Mouse (Mus musculus) left cerebral cortex, adult 18-20 months (tissue): ENCODE results near the gene E2f2. TPM values are rescaled to one million over a fixed set of nuclear protein-coding genes. Genes with fewer than 3 reads are reported as not detected.

Experiments used
- DNase-seq, 2 experiments: peaks; one replicate each; pipeline ENCODE4 v3.0.0; 2021 to 2022; ENCODE audit warnings: low spot score in 2 of 2, mixed read lengths in 1 of 2
- total RNA-seq, 2 experiments: library from RNA; stranded (reverse); gene quantifications; 2 replicates each; pipeline ENCODE4 v1.2.3; 2021

Gene E2f2
- total RNA-seq, 2 experiments from 2014 or later = 0.30 to 0.40 TPM

DNA sequence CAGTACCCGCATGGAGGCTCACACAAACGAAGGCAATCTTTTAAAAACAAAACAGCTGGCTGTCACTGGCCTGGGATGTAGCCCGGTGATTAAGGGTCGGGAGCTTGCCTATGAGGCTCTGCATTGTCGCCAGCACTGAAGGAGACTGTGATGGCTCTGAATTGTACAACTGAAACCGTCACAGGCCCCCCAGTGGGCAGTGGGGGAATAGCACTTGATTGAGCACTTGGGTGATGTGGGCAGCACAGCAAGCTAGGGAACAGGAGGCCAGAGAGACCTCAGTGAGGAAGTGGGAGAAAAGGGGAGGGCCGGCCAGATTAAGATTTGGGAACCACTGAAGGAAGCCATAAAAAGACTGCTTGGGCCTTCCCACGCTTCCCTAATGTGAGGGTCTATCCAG is 67.4 kb downstream of the E2f2 start:
- DNase-seq = peak; percentile 83 to 84

DNA sequence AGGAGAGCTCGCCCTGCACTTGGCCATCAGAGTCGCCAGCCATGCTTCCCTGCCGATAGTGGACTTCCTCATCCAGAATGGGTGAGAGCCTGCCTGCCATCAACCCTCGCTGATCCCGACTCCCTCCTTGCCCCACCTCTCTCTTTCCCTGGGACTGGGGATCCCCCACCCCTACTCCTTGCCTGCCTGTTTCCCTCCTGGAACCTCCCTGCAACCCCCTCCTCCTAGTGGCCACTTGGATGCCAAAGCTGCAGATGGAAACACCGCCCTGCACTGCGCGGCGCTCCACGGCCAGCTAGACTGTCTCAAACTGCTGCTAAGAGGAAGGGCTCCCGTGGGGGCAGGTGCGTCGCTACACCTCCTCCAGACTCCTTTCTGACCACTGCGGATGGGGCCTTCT is 67.9 kb downstream of the E2f2 start:
- no peak for DNase-seq

DNA sequence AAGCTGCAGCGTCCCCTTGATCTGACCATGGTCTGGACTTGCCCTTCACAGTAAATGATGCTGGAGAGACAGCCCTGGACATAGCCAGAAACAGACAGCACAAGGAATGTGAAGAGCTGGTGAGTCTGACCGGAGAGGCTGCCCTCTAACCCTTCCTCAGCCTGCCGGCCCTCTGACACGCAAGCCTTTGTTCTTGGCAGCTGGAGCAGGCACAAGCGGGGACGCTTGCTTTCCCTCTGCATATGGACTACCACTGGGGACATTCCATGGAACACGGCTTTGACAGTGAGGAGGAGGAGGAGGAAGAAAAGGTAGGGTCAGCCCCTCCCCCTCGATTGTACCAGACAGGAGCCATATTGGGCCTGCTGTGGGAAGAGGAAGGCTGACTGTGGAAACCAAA is 68.8 kb downstream of the E2f2 start:
- no peak for DNase-seq

DNA sequence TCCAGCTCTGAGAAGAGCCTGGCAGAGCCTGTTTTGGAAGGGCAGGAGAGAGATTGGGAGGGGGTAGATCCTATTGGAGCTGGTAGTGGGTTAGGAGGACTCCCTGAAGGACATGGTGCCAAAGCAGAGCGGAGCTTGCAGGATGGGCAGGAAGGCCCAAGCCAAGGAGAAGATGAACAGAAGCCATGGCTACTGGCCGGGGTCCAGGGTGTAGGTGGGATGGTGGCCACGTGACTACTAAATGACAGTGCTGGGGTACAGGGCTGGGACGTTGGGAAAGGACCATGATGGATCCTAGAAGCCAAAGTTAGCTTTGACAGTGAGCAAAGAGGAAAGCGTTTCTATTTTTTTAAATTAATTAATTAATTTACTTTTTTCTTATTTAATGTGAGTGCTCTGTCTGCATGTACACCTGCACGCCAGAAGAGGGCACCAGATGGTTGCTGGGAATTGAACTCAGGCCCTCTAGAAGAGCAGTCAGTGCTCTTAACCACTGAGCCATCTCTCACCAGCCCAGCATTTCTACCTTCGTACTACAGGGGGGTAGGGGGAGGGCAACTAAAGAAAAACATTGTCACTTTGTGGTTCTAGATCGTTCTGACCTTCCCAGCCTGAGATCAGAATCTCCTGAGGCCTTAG is 70.0 kb downstream of the E2f2 start:
- no peak for DNase-seq

- DNase-seq = no peak
Observed at GRCm38 (mm10) chr4:136242728-136243127, 70.5 kb downstream of the E2f2 start.

- no peak for DNase-seq
Observed at GRCm38 (mm10) chr4:136244208-136244607, 72.0 kb downstream of the E2f2 start.

Other genes starting within 250 kb of the E2f2 start
- gene Hmgcl, start 225.9 kb upstream of the E2f2 start, total RNA-seq = 10 to 100 TPM; 36.0 to 36.7 TPM
- gene Gale, start 208.7 kb upstream of the E2f2 start, total RNA-seq = 10 to 100 TPM; 25.0 to 28.0 TPM
- gene Lypla2, start 199.8 kb upstream of the E2f2 start, total RNA-seq = 10 to 100 TPM; 94.5 to 97.4 TPM
- 10 to 100 TPM; 93.6 to 94.4 TPM for gene Pithd1, start 185.1 kb upstream of the E2f2 start, total RNA-seq
- 10 to 100 TPM; 25.6 to 26.0 TPM for gene Eloa, start 150.6 kb upstream of the E2f2 start, total RNA-seq
- 100 to 1,000 TPM; 277 to 280 TPM for gene Rpl11, start 119.0 kb upstream of the E2f2 start, total RNA-seq
- 10 to 100 TPM; 34.9 to 43.2 TPM for gene Id3, start 28.9 kb upstream of the E2f2 start, total RNA-seq
- 1 to 10 TPM; 2.6 to 3.0 TPM for gene Asap3, start 34.0 kb downstream of the E2f2 start, total RNA-seq
- under 1 TPM; 0.49 to 0.77 TPM for gene Tcea3, start 75.3 kb downstream of the E2f2 start, total RNA-seq
- 10 to 100 TPM; 41.5 to 43.6 TPM for gene Zfp46, start 112.3 kb downstream of the E2f2 start, total RNA-seq
- gene Hnrnpr, start 138.5 kb downstream of the E2f2 start, total RNA-seq = 10 to 100 TPM; 84.7 to 86.8 TPM